Mouse (Mus musculus) liver, embryonic 14.5 days (tissue): ENCODE data around the gene Pwp2.

Experiments used
- CTCF ChIP-seq: IDR thresholded peaks from 2 replicates; pipeline ENCODE4 v1.5.1; 2016; ENCODE audit warnings: antibody characterized with exemption, low read depth, control low read depth
- EP300 ChIP-seq: IDR thresholded peaks from 2 replicates; pipeline ENCODE4 v1.6.1; 2016; ENCODE audit warnings: antibody characterized with exemption, low read depth

DNA sequence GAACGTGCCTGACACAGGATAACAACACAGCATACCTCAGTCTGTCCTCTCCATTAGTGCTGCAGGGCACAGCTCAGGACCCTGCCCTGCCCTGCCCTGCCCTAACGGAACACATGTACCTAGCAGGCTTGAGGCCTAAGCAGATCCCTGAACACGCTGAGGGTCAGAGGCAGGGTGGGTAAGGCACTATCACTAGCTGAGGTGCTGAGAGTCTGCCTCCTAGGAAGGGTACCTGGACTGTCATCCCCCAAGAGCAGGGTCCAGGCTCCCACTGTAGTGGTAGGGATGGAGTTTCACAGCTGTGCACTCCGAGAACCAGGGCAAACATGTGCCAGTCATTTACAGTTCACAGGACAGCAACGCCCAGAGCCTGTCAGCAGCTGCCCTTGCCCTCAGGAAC lies 10.5 kb downstream of the Pwp2 start:
- no peak for TF ChIP-seq CTCF
- no peak for TF ChIP-seq EP300
